In genomic region chr2:10565491-10565890, GRCm38 (mm10) we compare ENCODE assay signal across 35 mouse cellular contexts.
"Had no signal": no experiment of that assay in that cellular context is flagged by ENCODE, and none has a peak within 500 bp of the region (broad histone marks: within the 10 kb centered on the region; RNA-seq: fewer than 3 reads in every experiment).

No protein-coding gene starts in this region.

- H3K27ac ChIP-seq: heart, embryonic 10.5 days; heart, embryonic 13.5 days; heart, embryonic 15.5 days; hindbrain, embryonic 10.5 days; hindbrain, embryonic 12.5 days; hindbrain, embryonic 13.5 days; hindbrain, embryonic 14.5 days; hindbrain, embryonic 15.5 days; hindbrain, postnatal 0 days; intestine, embryonic 15.5 days; kidney, embryonic 15.5 days; kidney, postnatal 0 days; layer of hippocampus, adult 2 months had no signal

- H3K4me2 ChIP-seq: heart, embryonic 11.5 days; heart, embryonic 12.5 days; heart, embryonic 13.5 days; heart, embryonic 15.5 days; hindbrain, embryonic 12.5 days; hindbrain, embryonic 13.5 days; hindbrain, embryonic 14.5 days; hindbrain, embryonic 15.5 days; intestine, embryonic 15.5 days; kidney, embryonic 15.5 days had no signal

- H3K27me3 ChIP-seq: heart, embryonic 15.5 days; hindbrain, embryonic 12.5 days; hindbrain, embryonic 13.5 days; hindbrain, embryonic 15.5 days; intestine, embryonic 15.5 days; kidney, embryonic 15.5 days had no signal

- ATAC-seq: hindbrain, embryonic 16.5 days; hindbrain, postnatal 0 days; inflammation-experienced regulatory T-cells, adult 6 months; intestine, embryonic 15.5 days; intestine, embryonic 16.5 days; intestine, postnatal 0 days had no signal

- H3K4me3 ChIP-seq: heart, embryonic 10.5 days; heart, embryonic 12.5 days; heart, embryonic 13.5 days; heart, embryonic 15.5 days; hindbrain, embryonic 10.5 days; hindbrain, embryonic 12.5 days; hindbrain, embryonic 13.5 days; hindbrain, embryonic 15.5 days; intestine, embryonic 15.5 days; kidney, embryonic 15.5 days; layer of hippocampus, adult 2 months had no signal

- H3K9me3 ChIP-seq: heart, embryonic 10.5 days; heart, embryonic 12.5 days; heart, embryonic 13.5 days; heart, embryonic 15.5 days; hindbrain, embryonic 10.5 days; hindbrain, embryonic 12.5 days; hindbrain, embryonic 13.5 days; hindbrain, embryonic 15.5 days; intestine, embryonic 15.5 days; kidney, embryonic 15.5 days had no signal

- H3K4me1 ChIP-seq: hindbrain, embryonic 10.5 days; hindbrain, embryonic 12.5 days; hindbrain, embryonic 13.5 days; intestine, embryonic 15.5 days had no signal

- H3K9ac ChIP-seq: heart, embryonic 12.5 days; heart, embryonic 13.5 days; heart, embryonic 15.5 days; hindbrain, embryonic 12.5 days; hindbrain, embryonic 13.5 days; hindbrain, embryonic 14.5 days; hindbrain, embryonic 15.5 days; intestine, embryonic 15.5 days; kidney, embryonic 15.5 days had no signal

- H3K36me3 ChIP-seq: heart, embryonic 10.5 days; heart, embryonic 12.5 days; heart, embryonic 13.5 days; heart, embryonic 15.5 days; hindbrain, embryonic 10.5 days; hindbrain, embryonic 12.5 days; hindbrain, embryonic 13.5 days; hindbrain, embryonic 15.5 days; intestine, embryonic 15.5 days; kidney, embryonic 15.5 days had no signal

- DNase-seq: heart, postnatal 10 days; heart, postnatal 14 days; heart, postnatal 36 days; heart, postnatal 4 days; kidney, adult 11 months; kidney, adult 18-20 months; kidney, adult 2 months; kidney, adult 8-10 months; kidney, adult 9 months; kidney, postnatal 10 days; kidney, postnatal 14 days; kidney, postnatal 25 days; kidney, postnatal 36 days; kidney, postnatal 4 days; layer of hippocampus, adult 9-11 months; layer of hippocampus, postnatal 36 days had no signal
